Mouse (Mus musculus): ENCODE measurements around the gene Abcd3. TPM values are rescaled to one million over a fixed set of nuclear protein-coding genes. Genes with fewer than 3 reads are reported as not detected.

Gene Abcd3
- total RNA-seq (2021) = 10 to 100 TPM; 53.3 to 54.7 TPM

- peak; percentile 82 to 87 for DNase-seq (ENCODE audit: low spot score in 2 of 2)
- intact Hi-C loops (cut with DNase I) = no loop called here
Measured at GRCm38 (mm10) chr3:121814877-121815548, at the start of gene Abcd3. Abcd3 (minus strand) TSS chr3:121815302.

- no peak for DNase-seq (ENCODE audit: low spot score in 2 of 2)
- intact Hi-C loops (cut with DNase I) = no loop called here
Measured at GRCm38 (mm10) chr3:121859142-121859541, 44.0 kb upstream of the Abcd3 start.

GRCm38 (mm10) chr3:121856131-121856530 is 41.0 kb upstream of the Abcd3 start:
- DNase-seq (ENCODE audit: low spot score in 2 of 2) = no peak
- intact Hi-C loops (cut with DNase I) = no loop called here

GRCm38 (mm10) chr3:121853781-121854520 is 38.8 kb upstream of the Abcd3 start:
- DNase-seq (ENCODE audit: low spot score in 2 of 2) = peak in 1 of 2 experiments; percentile 60
- intact Hi-C loops (cut with DNase I) = no loop called here

GRCm38 (mm10) chr3:121852074-121852826 is 37.1 kb upstream of the Abcd3 start:
- no peak for DNase-seq (ENCODE audit: low spot score in 2 of 2)

GRCm38 (mm10) chr3:121851006-121851405 is 35.9 kb upstream of the Abcd3 start:
- DNase-seq (ENCODE audit: low spot score in 2 of 2) = no peak
- intact Hi-C loops (cut with DNase I) = no loop called here

More at GRCm38 (mm10) chr3:121852074-121852826, 37.1 kb upstream of the Abcd3 start:
- intact Hi-C loops (cut with DNase I) = no loop called here

GRCm38 (mm10) chr3:121850381-121850780 is 35.3 kb upstream of the Abcd3 start:
- intact Hi-C loops (cut with DNase I) = no loop called here
- DNase-seq (ENCODE audit: low spot score in 2 of 2) = no peak

- intact Hi-C loops (cut with DNase I) = no loop called here
- DNase-seq (ENCODE audit: low spot score in 2 of 2) = no peak
Measured at GRCm38 (mm10) chr3:121847296-121847695, 32.2 kb upstream of the Abcd3 start.

GRCm38 (mm10) chr3:121844658-121845057 is 29.6 kb upstream of the Abcd3 start:
- intact Hi-C loops (cut with DNase I) = no loop called here
- DNase-seq (ENCODE audit: low spot score in 2 of 2) = no peak

- intact Hi-C loops (cut with DNase I) = no loop called here
Measured at GRCm38 (mm10) chr3:121844013-121844412, 28.9 kb upstream of the Abcd3 start.

GRCm38 (mm10) chr3:121843254-121843653 is 28.2 kb upstream of the Abcd3 start:
- intact Hi-C loops (cut with DNase I) = no loop called here
- DNase-seq (ENCODE audit: low spot score in 2 of 2) = no peak

More at GRCm38 (mm10) chr3:121844013-121844412, 28.9 kb upstream of the Abcd3 start:
- DNase-seq (ENCODE audit: low spot score in 2 of 2) = no peak

- intact Hi-C loops (cut with DNase I) = no loop called here
Measured at GRCm38 (mm10) chr3:121842306-121842860, 27.3 kb upstream of the Abcd3 start.

GRCm38 (mm10) chr3:121841412-121842014 is 26.4 kb upstream of the Abcd3 start:
- intact Hi-C loops (cut with DNase I) = no loop called here
- DNase-seq (ENCODE audit: low spot score in 2 of 2) = no peak

More at GRCm38 (mm10) chr3:121842306-121842860, 27.3 kb upstream of the Abcd3 start:
- no peak for DNase-seq (ENCODE audit: low spot score in 2 of 2)

- intact Hi-C loops (cut with DNase I) = no loop called here
- DNase-seq (ENCODE audit: low spot score in 2 of 2) = no peak
Measured at GRCm38 (mm10) chr3:121840351-121840750, 25.2 kb upstream of the Abcd3 start.

GRCm38 (mm10) chr3:121834732-121835131 is 19.6 kb upstream of the Abcd3 start:
- no peak for DNase-seq (ENCODE audit: low spot score in 2 of 2)
- intact Hi-C loops (cut with DNase I) = no loop called here

GRCm38 (mm10) chr3:121834250-121834649 is 19.1 kb upstream of the Abcd3 start:
- intact Hi-C loops (cut with DNase I) = no loop called here
- DNase-seq (ENCODE audit: low spot score in 2 of 2) = no peak

GRCm38 (mm10) chr3:121825092-121825491 is 10.0 kb upstream of the Abcd3 start:
- intact Hi-C loops (cut with DNase I) = no loop called here
- DNase-seq (ENCODE audit: low spot score in 2 of 2) = no peak

GRCm38 (mm10) chr3:121824319-121824718 is 9.2 kb upstream of the Abcd3 start:
- intact Hi-C loops (cut with DNase I) = no loop called here
- no peak for DNase-seq (ENCODE audit: low spot score in 2 of 2)

- intact Hi-C loops (cut with DNase I) = no loop called here
- no peak for DNase-seq (ENCODE audit: low spot score in 2 of 2)
Measured at GRCm38 (mm10) chr3:121822643-121823042, 7.5 kb upstream of the Abcd3 start.

All from left cerebral cortex, postnatal 25 days (tissue).